Comparison of ENCODE assay signal across 23 mouse cellular contexts in the genomic region with DNA sequence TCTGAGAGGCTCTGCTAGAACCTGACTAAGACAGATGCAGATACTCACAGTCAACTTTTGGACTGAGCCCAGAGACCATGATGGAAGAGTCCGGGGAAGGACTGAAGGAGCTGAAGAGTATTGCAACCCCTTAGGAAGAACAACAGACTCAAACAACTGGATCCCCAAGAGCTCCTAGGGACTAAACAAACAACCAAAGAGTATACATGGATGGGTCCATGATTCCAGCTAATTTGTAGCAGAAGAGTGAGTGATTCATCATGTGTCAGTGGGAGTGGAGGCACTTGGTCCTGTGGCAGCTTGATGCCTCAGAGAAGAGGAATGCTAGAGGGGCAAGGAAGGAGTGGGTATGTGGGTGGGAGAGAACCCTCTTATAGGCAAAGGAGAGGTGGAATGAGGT. TPM values are rescaled to one million over a fixed set of nuclear protein-coding genes. Genes with fewer than 3 reads are reported as not detected.
"Had no signal": no experiment of that assay in that cellular context is flagged by ENCODE, and none has a peak within 500 bp of the region (broad histone marks: within the 10 kb centered on the region; RNA-seq: fewer than 3 reads in every experiment).

No protein-coding gene starts in this region.

- H3K9me3 ChIP-seq: midbrain, embryonic 10.5 days; midbrain, embryonic 12.5 days; midbrain, embryonic 15.5 days; neural tube, embryonic 12.5 days had no signal

- H3K9ac ChIP-seq: lung, embryonic 14.5 days; midbrain, embryonic 12.5 days; midbrain, embryonic 15.5 days; neural tube, embryonic 12.5 days had no signal

- H3K4me3 ChIP-seq: midbrain, embryonic 10.5 days; midbrain, embryonic 12.5 days; midbrain, embryonic 15.5 days; neural tube, embryonic 12.5 days had no signal

- ATAC-seq: midbrain, embryonic 15.5 days had no signal

- H3K4me2 ChIP-seq: lung, embryonic 14.5 days; midbrain, embryonic 12.5 days; midbrain, embryonic 15.5 days; neural tube, embryonic 12.5 days had no signal

- H3K27me3 ChIP-seq: midbrain, embryonic 12.5 days; midbrain, embryonic 15.5 days; neural tube, embryonic 12.5 days had no signal

- H3K27ac ChIP-seq: midbrain, embryonic 10.5 days; midbrain, embryonic 12.5 days; midbrain, embryonic 15.5 days; neural tube, embryonic 12.5 days had no signal

- H3K36me3 ChIP-seq: midbrain, embryonic 10.5 days; midbrain, embryonic 12.5 days; midbrain, embryonic 15.5 days; neural tube, embryonic 12.5 days had no signal

- DNase-seq: lung, adult 18-20 months; lung, embryonic 14.5 days; lung, postnatal 10 days; lung, postnatal 4 days; right cerebral cortex, adult 18-20 months; right cerebral cortex, postnatal 25 days; right cerebral cortex, postnatal 4 days; spleen, adult 18-20 months; thymus, adult 18-20 months; thymus, postnatal 14 days; thymus, postnatal 36 days had no signal

- H3K4me1 ChIP-seq: midbrain, embryonic 10.5 days; midbrain, embryonic 12.5 days; midbrain, embryonic 15.5 days; neural tube, embryonic 12.5 days had no signal

RNA-seq across cellular contexts. Expression of a gene that starts 35.6 kb away (rescaled TPM):
- total RNA-seq: megakaryocyte, adult 5-6 weeks; megakaryocyte-erythroid progenitor cell, adult 5-6 weeks; midbrain, postnatal 0 days; neutrophil, adult 5-6 weeks had no signal
- polyA plus RNA-seq: lung, embryonic 14.5 days; lung, embryonic 16.5 days; midbrain, embryonic 10.5 days; midbrain, embryonic 12.5 days; midbrain, embryonic 15.5 days; midbrain, postnatal 0 days; neural tube, embryonic 12.5 days; neural tube, embryonic 14.5 days; small intestine, adult 2 months; stomach, embryonic 14.5 days had no signal
